Mouse (Mus musculus) MEL (cell line): ENCODE data around the gene Abcc9. TPM values are rescaled to one million over a fixed set of nuclear protein-coding genes. Genes with fewer than 3 reads are reported as not detected.

ENCODE experiments used
- DNase-seq: peaks from one replicate; pipeline ENCODE4 v3.0.0; 2011; ENCODE audit warnings: low read depth, low spot score
- H3K27ac ChIP-seq: 2 replicates; pipeline ENCODE4 v1.5.1; 2012; ENCODE audit warnings: low read depth, mild to moderate bottlenecking, control low read depth, low read length, moderate library complexity; ENCODE audit not compliant: control insufficient read depth
- H3K27me3 ChIP-seq, 2 experiments: fragments of 150-350 bp in 1 of 2; sonication (generic) in 1 of 2; 2 replicates each; pipeline ENCODE4 v1.6.1; 2012; ENCODE audit warnings: low read length in 2 of 2, mild to moderate bottlenecking in 2 of 2, improper control_type of control experiment in 1 of 2, moderate library complexity in 1 of 2; ENCODE audit not compliant: insufficient read depth in 2 of 2, control insufficient read depth in 1 of 2
- H3K36me3 ChIP-seq, 2 experiments: 2 replicates each; pipeline ENCODE4 v1.6.1; 2012 to 2014; ENCODE audit warnings: low read length in 2 of 2, improper control_type of control experiment in 1 of 2, inconsistent platforms in 1 of 2, mild to moderate bottlenecking in 1 of 2; ENCODE audit not compliant: insufficient read depth in 2 of 2, control insufficient read depth in 1 of 2
- H3K4me1 ChIP-seq, 2 experiments: fragments of 150-350 bp in 1 of 2; sonication (generic) in 1 of 2; 2 replicates each; pipeline ENCODE4 v1.6.1; 2012; ENCODE audit warnings: low read length in 2 of 2, improper control_type of control experiment in 1 of 2, mild to moderate bottlenecking in 1 of 2; ENCODE audit not compliant: insufficient read depth in 2 of 2, control insufficient read depth in 1 of 2
- H3K4me3 ChIP-seq, 2 experiments: fragments of 150-350 bp in 1 of 2; sonication (generic) in 1 of 2; 2 replicates each; pipeline ENCODE4 v1.5.1; 2012; ENCODE audit warnings: low read depth in 2 of 2, low read length in 2 of 2, mild to moderate bottlenecking in 2 of 2, moderate library complexity in 2 of 2, control low read depth in 1 of 2, improper control_type of control experiment in 1 of 2; ENCODE audit not compliant: control insufficient read depth in 1 of 2, insufficient read depth in 1 of 2
- H3K79me2 ChIP-seq: 2 replicates; pipeline ENCODE4 v1.6.1; 2012; ENCODE audit warnings: mild to moderate bottlenecking, low read length, moderate library complexity; ENCODE audit not compliant: control insufficient read depth, poor library complexity, insufficient read depth
- H3K9ac ChIP-seq: 2 replicates; pipeline ENCODE4 v1.6.1; 2012; ENCODE audit warnings: low read depth, mild to moderate bottlenecking, control low read depth, low read length, moderate library complexity; ENCODE audit not compliant: control insufficient read depth, poor library complexity, severe bottlenecking
- H3K9me3 ChIP-seq: fragments of 150-350 bp; sonication (generic); replicated peaks from 2 replicates; pipeline ENCODE4 v1.6.1; 2012; ENCODE audit warnings: mild to moderate bottlenecking, low read length, improper control_type of control experiment, moderate library complexity; ENCODE audit not compliant: insufficient read depth
- CHD2 ChIP-seq: IDR thresholded peaks from 2 replicates; pipeline ENCODE4 v1.6.1; 2011; ENCODE audit warnings: low read length, improper control_type of control experiment
- CTCF ChIP-seq, 3 experiments: IDR thresholded peaks in 2 of 3; conservative IDR thresholded peaks in 1 of 3; 2 replicates each; pipeline ENCODE4 v1.5.1; 2011 to 2012; ENCODE audit warnings: low read length in 3 of 3, low read depth in 2 of 3, mild to moderate bottlenecking in 2 of 3, improper control_type of control experiment in 1 of 3, inconsistent platforms in 1 of 3, mixed read lengths in 1 of 3, moderate library complexity in 1 of 3; ENCODE audit not compliant: control insufficient read depth in 1 of 3, insufficient read depth in 1 of 3, poor library complexity in 1 of 3, severe bottlenecking in 1 of 3
- E2F4 ChIP-seq: IDR thresholded peaks from 2 replicates; pipeline ENCODE4 v1.6.1; 2011; ENCODE audit warnings: low read depth, low read length, improper control_type of control experiment, borderline replicate concordance
- ETS1 ChIP-seq: IDR thresholded peaks from 2 replicates; pipeline ENCODE4 v1.6.1; 2012; ENCODE audit warnings: low read depth, mild to moderate bottlenecking, inconsistent platforms, low read length, improper control_type of control experiment, moderate library complexity
- GATA1 ChIP-seq: IDR thresholded peaks from 2 replicates; pipeline ENCODE4 v1.6.1; 2011; ENCODE audit warnings: low read depth, low read length, improper control_type of control experiment
- HCFC1 ChIP-seq: IDR thresholded peaks from 2 replicates; pipeline ENCODE4 v1.6.1; 2012; ENCODE audit warnings: low read depth, mild to moderate bottlenecking, inconsistent platforms, low read length, improper control_type of control experiment, moderate library complexity
- KAT2A ChIP-seq: conservative IDR thresholded peaks from 2 replicates; pipeline ENCODE4 v1.6.1; 2012; ENCODE audit warnings: low read depth, low read length, improper control_type of control experiment, inconsistent platforms
- MAFK ChIP-seq: IDR thresholded peaks from 2 replicates; pipeline ENCODE4 v1.6.1; 2011; ENCODE audit warnings: low read depth, mild to moderate bottlenecking, low read length, improper control_type of control experiment, borderline replicate concordance
- MXI1 ChIP-seq: IDR thresholded peaks from 2 replicates; pipeline ENCODE4 v1.6.1; 2011; ENCODE audit warnings: mild to moderate bottlenecking, low read depth, low read length, improper control_type of control experiment
- MYB ChIP-seq: IDR thresholded peaks from 2 replicates; pipeline ENCODE4 v1.6.1; 2011; ENCODE audit warnings: mild to moderate bottlenecking, low read depth, low read length, improper control_type of control experiment
- NRF1 ChIP-seq: IDR thresholded peaks from 2 replicates; pipeline ENCODE4 v1.6.1; 2014; ENCODE audit warnings: low read depth, mild to moderate bottlenecking, inconsistent platforms, low read length, improper control_type of control experiment, moderate library complexity; ENCODE audit not compliant: poor library complexity, insufficient read depth, severe bottlenecking
- RAD21 ChIP-seq: IDR thresholded peaks from 2 replicates; pipeline ENCODE4 v1.6.1; 2011; ENCODE audit warnings: mild to moderate bottlenecking, low read depth, low read length, improper control_type of control experiment
- RCOR1 ChIP-seq: IDR thresholded peaks from 2 replicates; pipeline ENCODE4 v1.6.1; 2012; ENCODE audit warnings: low read depth, mild to moderate bottlenecking, inconsistent platforms, low read length, improper control_type of control experiment
- TBP ChIP-seq: IDR thresholded peaks from 2 replicates; pipeline ENCODE4 v1.8.0; 2011; ENCODE audit warnings: low read depth, low read length, improper control_type of control experiment
- TCF12 ChIP-seq: IDR thresholded peaks from 2 replicates; pipeline ENCODE4 v1.6.1; 2014; ENCODE audit warnings: low read depth, mild to moderate bottlenecking, inconsistent platforms, low read length, improper control_type of control experiment, moderate library complexity
- USF1 ChIP-seq: IDR thresholded peaks from 2 replicates; pipeline ENCODE4 v1.6.1; 2014; ENCODE audit warnings: low read depth, mild to moderate bottlenecking, inconsistent platforms, low read length, improper control_type of control experiment, moderate library complexity
- ZC3H11A ChIP-seq: IDR thresholded peaks from 2 replicates; pipeline ENCODE4 v1.6.1; 2012; ENCODE audit warnings: low read depth, mild to moderate bottlenecking, inconsistent platforms, low read length, improper control_type of control experiment
- ZMIZ1 ChIP-seq: IDR thresholded peaks from 2 replicates; pipeline ENCODE4 v1.6.1; 2012; ENCODE audit warnings: low read depth, mild to moderate bottlenecking, inconsistent platforms, low read length, improper control_type of control experiment, moderate library complexity
- polyA plus RNA-seq, 2 experiments: library from polyadenylated mRNA; stranded (reverse) in 1 of 2; unstranded in 1 of 2; fragments of >175 nt in 1 of 2; fragments of >200 nt in 1 of 2; gene quantifications; 2 replicates each; pipeline versions ENCODE4 v1.2.1 to v1.2.4; 2012; ENCODE audit warnings: low replicate concordance in 2 of 2, low read depth in 1 of 2; ENCODE audit not compliant: insufficient read length in 2 of 2, insufficient read depth in 1 of 2, missing spikeins in 1 of 2
- total RNA-seq: library from RNA; depleted of rRNA; stranded (reverse); fragments of 300-350 nt; gene quantifications from 2 replicates; pipeline ENCODE4 v1.2.3, GENCODE M21; 2012

The Abcc9 gene
- total and polyA plus RNA-seq, 3 experiments, result not detected

DNA sequence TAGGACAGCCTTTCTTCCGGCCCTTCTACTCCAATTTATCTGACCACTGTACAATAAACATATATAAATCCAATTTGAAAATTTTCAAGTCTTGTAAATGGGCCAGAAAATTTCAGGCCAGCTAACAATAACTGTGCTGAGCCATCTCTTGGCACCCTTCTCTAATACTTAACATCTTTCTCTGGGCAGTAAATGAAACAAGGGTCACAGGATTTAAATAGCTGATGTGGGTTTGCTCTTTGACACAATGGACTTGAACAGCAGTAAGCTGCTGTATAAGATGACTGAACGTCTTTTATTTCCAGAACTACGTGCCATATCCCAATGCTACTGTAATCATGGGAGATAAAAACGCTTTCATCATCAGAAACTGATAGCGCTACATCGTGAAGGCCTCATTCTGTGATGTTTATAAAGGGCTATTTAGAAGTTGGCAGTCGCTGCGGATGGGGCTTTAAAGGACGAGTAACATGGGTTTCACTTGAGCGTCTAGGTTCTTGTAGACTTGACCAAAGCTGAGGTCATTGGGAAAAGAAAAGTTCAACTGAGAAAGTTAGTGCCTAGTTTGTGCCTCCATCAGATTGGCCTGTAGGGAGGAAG is 161.5 kb downstream of the Abcc9 start:
- TF ChIP-seq E2F4, result no peak
- no peak for TF ChIP-seq ZMIZ1
- TF ChIP-seq CTCF (IDR thresholded peaks at IDR 0.05 in 2 of 3, conservative IDR thresholded peaks at IDR 0.05 in 1 of 3; ENCODE audit: control insufficient read depth in 1 of 3, insufficient read depth in 1 of 3, low read depth in 2 of 3, low read length in 3 of 3, poor library complexity in 1 of 3, severe bottlenecking in 1 of 3), result no peak
- TF ChIP-seq KAT2A, result no peak
- TF ChIP-seq NRF1, result no peak
- TF ChIP-seq ZC3H11A, result no peak
- no peak for TF ChIP-seq HCFC1
- TF ChIP-seq USF1, result no peak
- no peak for TF ChIP-seq CHD2
- no peak for TF ChIP-seq MYB
- no peaks in the 10 kb centered on the region for H3K79me2 ChIP-seq

GRCm38 (mm10) chr6:142540131-142540530 is 162.0 kb downstream of the Abcc9 start:
- Histone ChIP-seq H3K36me3 (no peaks in the 10 kb centered on the region), H3K79me2 (no peaks in the 10 kb centered on the region), H3K9me3 (no peaks in the 10 kb centered on the region), H3K27me3 (no peaks in the 10 kb centered on the region), H3K9ac (no peak overlapping the region), H3K27ac (no peak overlapping the region), H3K4me1 (no peaks in the 10 kb centered on the region), H3K4me3 (no peak overlapping the region)
- DNase-seq, result no peak
- TF ChIP-seq ETS1, result no peak
- no peak for TF ChIP-seq TBP
- TF ChIP-seq USF1, result no peak
- TF ChIP-seq HCFC1, result no peak
- no peak for TF ChIP-seq TCF12
- TF ChIP-seq GATA1, result no peak
- TF ChIP-seq RAD21, result no peak
- no peak for TF ChIP-seq RCOR1
- TF ChIP-seq MXI1, result no peak
- no peak for TF ChIP-seq MAFK
- TF ChIP-seq ZC3H11A, result no peak

More for the DNA sequence above, 161.5 kb downstream of the Abcc9 start:
- no peaks in the 10 kb centered on the region for H3K27me3 ChIP-seq
- no peaks in the 10 kb centered on the region for H3K4me1 ChIP-seq
- no peak for DNase-seq
- H3K27ac ChIP-seq, result no peak overlapping the region
- no peaks in the 10 kb centered on the region for H3K36me3 ChIP-seq
- no peaks in the 10 kb centered on the region for H3K9me3 ChIP-seq
- H3K4me3 ChIP-seq, result no peak overlapping the region
- H3K9ac ChIP-seq, result no peak overlapping the region
